Mouse (Mus musculus): ENCODE measurements around the gene E030018B13Rik.

Gene E030018B13Rik

DNA sequence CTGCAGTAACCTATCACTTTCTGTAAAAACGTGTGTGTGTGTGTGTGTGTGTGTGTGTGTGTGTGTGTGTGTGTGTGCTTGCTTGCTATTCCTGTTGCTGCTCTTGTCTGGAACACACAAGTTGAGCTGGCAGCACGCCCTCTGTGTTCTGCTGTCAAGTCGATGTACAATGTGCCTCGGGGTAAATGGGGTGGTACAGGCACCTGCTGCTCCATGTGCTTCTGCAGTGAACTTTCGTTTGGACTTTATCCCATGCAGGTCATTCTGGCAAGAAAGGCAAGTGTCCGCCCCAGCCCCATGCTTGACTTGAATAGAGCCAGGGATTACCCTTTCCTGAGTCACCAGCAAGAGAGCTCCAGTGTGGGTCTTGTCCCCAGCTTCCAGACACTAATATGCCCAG lies 1.0 kb downstream of the E030018B13Rik start:
- DNase-seq (ENCODE audit: low read depth): no peak

GRCm38 (mm10) chr7:63918771-63919768 lies 2.4 kb downstream of the E030018B13Rik start:
- DNase-seq (ENCODE audit: low read depth): peak; percentile 32

- DNase-seq (ENCODE audit: low read depth): peak; percentile 86
These were observed 5.4 kb downstream of the E030018B13Rik start for GRCm38 (mm10) chr7:63921909-63922562.

- DNase-seq (ENCODE audit: low read depth): peak; percentile 29
These were observed 5.9 kb downstream of the E030018B13Rik start for GRCm38 (mm10) chr7:63922571-63922970.

DNA sequence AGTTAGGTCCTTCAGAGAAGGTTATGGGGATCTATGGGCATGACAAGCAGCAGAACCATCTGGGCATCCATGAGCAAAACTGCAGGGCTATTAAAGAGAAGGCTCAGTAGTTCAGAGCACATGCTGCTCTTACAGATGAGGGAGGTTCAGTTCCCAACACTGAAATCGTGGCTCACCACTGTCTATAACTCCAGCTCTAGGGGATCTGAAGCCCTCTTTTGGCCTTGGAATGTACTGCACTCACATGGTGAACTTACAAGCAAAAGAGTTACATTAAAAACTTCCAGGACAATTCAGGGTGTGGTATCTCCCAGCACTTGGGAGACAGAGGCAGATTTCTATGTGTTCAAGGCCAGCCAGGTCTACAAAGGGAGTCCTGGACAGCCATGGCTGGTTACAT lies 6.3 kb downstream of the E030018B13Rik start:
- no peak for DNase-seq (ENCODE audit: low read depth)

DNA sequence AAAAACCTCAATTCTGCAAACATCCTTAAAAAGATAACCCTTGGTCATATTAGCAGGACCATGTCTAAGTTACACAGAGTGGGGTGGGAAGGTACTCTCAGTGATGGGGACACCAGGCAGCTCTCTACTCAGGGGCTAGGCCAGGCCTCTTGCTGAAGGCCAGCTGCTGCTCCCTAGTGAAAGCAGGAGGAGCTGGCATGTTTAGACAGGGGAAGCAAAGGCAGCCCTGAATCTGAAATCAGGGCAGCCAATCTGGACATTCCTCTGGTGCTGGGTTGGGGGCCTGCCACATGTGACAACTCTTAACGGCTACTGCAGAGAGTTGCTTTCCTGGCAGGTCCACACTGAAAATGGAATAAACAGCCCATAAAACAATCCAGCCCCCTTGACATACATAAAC lies 7.5 kb downstream of the E030018B13Rik start:
- DNase-seq (ENCODE audit: low read depth): no peak

- DNase-seq (ENCODE audit: low read depth): no peak
These were observed 8.2 kb downstream of the E030018B13Rik start for GRCm38 (mm10) chr7:63924747-63925412.

- peak; percentile 82 for DNase-seq (ENCODE audit: low read depth)
These were observed 9.0 kb downstream of the E030018B13Rik start for GRCm38 (mm10) chr7:63925413-63926360.

DNA sequence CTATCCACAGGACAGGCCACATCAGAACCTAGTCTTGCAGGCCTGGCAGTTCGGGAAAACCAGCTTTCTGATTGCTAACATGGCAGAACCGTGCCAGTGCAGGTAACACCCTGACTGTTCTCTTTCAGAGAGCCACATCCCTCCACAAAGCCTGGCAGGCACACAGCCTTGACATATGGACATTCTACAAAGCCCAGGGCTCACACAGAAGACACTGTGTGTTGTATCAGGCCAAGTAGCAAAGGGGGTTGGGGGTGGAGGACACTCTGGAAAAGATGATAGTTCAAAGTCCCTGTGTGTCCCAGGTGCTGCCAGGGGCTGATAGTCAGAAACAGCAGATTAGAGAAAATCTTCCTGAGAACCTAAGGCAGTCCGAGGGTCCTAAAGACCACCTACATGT lies 9.8 kb downstream of the E030018B13Rik start:
- no peak for DNase-seq (ENCODE audit: low read depth)

DNA sequence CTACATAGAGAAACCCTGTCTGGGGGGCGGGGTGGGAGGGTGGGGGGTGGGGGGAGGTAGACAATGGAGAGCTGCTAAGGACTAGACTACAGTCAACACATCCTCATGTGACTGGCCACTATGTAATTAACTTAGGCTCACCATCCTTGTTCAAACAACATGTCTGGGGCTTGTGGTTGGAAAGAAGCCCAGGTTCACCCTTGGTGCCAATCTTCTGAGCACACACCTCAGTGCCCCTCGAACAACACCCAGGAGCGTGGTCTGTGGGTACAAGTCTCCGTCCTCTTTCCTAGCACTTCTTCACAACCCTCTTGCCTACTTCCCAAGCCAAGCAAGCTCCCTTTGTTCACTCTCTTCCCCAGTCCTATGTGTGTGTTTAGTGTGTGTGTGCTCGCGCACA lies 10.5 kb downstream of the E030018B13Rik start:
- DNase-seq (ENCODE audit: low read depth): no peak

DNA sequence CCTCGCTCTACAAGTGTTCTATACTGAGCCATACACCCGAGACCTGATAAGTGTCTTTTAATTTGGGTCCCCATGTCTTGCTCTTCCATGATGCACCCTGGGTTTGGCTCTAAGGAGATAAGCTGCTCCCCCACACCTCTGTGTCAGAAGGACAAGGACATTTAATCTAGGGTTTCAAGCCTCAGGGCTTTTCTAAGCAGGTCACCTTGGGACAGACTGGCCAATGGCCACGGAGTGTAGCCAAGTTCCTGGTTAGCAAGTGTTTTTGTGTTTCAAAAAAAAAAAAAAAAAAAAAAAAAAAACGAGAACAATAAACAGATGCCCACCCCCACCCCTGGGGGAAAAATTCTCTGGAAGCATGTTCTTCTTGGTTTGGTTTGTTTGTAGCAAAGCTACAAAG lies 12.4 kb downstream of the E030018B13Rik start:
- no peak for DNase-seq (ENCODE audit: low read depth)

DNA sequence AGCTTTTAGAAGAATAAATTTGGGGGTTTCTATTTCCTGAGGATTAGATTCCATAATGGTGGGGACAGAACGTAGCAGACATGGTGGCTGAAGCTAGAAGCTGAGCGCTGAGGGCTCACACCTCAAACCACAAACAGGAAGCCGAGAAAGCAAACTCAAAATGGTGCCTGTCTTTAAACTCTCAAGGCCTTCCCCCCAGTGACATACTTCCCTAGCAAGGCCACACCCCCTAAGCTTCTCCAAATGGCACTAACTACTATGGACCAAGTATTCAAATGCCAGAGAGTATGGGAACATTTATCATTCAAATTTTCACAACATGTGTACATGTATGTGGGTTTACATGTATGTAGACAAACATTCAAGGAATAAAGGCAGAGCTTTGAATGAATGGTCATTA lies 13.5 kb downstream of the E030018B13Rik start:
- DNase-seq (ENCODE audit: low read depth): peak; percentile 83

DNA sequence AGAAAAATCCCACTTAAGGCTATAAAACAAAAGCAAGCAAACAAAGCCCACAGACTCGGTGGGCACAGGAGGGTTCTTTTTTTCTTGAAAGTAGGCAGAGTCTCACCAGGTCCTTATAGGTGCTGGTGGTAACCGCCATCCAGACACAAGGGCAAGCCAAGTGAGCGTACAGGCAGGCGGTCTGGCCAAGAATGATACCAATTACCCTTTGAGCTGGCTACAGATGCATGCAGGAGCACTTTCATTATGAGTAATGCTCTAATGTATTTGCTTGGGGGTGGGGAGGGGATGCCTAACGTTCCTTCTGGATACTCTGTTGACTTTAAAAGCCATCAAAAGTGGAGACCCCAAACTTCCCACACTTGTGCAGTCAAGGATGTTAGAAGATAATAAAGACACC lies 14.1 kb downstream of the E030018B13Rik start:
- no peak for DNase-seq (ENCODE audit: low read depth)

GRCm38 (mm10) chr7:63932461-63932860 lies 15.8 kb downstream of the E030018B13Rik start:
- DNase-seq (ENCODE audit: low read depth): no peak

- DNase-seq (ENCODE audit: low read depth): peak; percentile 36
These were observed 17.2 kb downstream of the E030018B13Rik start for GRCm38 (mm10) chr7:63933905-63934304.

GRCm38 (mm10) chr7:63934530-63934929 lies 17.9 kb downstream of the E030018B13Rik start:
- no peak for DNase-seq (ENCODE audit: low read depth)

DNA sequence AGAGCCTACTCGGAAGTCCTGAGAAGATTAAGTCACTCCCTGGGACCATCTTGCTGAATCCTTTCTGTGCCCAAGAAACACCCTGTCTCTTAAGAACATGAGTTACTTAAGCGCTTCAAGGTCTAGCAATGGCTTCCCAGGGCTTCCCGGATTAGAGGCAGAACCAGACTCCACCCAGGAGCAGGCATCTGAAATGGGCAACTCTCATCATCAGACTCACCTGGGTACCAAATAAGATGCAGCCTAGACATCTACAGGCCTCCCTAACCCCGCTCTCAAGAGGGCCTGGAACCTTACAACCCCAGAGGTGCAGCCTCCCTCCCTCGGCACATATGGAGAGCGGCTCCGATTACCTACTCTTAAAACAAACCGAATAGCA lies 19.1 kb downstream of the E030018B13Rik start:
- no peak for DNase-seq (ENCODE audit: low read depth)

GRCm38 (mm10) chr7:63936188-63936985 lies 19.7 kb downstream of the E030018B13Rik start:
- peak; percentile 88 for DNase-seq (ENCODE audit: low read depth)

DNA sequence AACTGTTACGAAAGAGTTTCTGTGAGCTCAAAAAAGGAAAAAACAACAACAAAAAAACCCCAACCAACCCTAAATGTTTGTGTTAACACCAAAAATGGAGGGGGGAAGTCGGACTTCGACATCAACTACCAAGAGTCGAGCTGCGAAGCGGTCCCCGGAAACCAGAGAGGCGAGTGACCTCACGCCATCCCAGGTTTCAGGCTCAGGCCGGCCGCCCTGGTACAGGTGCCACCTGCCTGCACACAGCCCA lies 20.3 kb downstream of the E030018B13Rik start:
- peak; percentile 66 for DNase-seq (ENCODE audit: low read depth)

GRCm38 (mm10) chr7:63937236-63938065 lies 20.8 kb downstream of the E030018B13Rik start:
- DNase-seq (ENCODE audit: low read depth): peak; percentile 87
